Mouse (Mus musculus): ENCODE data around the gene Ero1l.

The Ero1l gene

DNA sequence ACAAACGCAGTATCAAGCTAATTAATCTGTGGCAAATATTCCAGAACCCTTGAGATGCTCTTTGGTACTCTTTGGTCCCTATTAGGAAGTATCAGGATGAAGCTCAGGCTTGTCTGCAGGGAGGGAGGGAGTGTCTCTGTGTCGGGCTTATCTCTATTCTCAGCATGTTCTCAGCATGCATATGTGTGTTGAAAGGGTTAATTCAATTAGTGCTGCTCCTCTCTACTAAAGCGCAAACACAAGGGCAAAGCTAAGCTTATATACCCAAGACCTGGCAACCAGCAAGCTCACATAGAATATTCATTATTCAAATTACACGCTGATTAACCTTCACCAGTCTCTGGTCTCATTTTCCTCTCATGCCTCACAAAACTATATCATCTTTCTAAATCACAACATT lies 14.6 kb downstream of the Ero1l start:
- no peak for DNase-seq

DNA sequence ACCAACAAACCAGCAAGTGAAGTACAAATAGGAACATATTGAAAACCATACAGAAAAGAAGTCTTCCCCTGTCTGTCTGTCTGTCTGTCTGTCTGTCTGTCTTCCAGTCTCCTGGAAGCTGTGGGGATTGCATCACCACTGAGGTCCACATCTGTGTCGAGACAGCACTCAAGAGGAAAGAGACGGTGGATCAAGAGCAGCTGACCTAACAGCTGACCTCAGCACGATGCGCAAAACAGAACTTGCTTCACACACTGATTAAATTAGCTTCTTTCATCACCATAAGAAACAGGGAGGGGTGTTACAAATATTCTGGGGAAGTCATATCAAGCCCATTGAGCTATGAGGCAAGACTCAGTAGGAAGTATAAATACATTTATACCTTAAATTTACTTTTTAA lies 27.0 kb downstream of the Ero1l start:
- DNase-seq, result no peak

DNA sequence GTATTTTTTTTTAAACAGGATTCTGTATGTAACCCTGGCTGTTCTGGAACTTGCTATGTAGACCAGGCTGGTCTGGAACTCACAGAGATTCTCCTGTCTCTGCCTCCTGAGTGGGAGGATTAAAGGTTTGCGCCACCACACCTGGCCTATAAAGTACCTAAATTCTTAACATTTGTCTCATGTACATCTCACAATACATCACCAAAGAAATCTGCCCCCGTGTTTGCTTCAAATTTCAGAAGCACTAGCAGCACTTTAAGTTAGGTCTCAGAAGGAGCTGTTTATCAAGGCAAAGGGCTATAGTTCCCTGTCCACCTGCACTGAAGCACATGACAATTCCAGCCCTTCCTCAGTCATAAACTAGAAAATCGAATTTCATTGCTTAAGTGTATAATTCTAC lies 36.5 kb downstream of the Ero1l start:
- DNase-seq, result no peak

DNA sequence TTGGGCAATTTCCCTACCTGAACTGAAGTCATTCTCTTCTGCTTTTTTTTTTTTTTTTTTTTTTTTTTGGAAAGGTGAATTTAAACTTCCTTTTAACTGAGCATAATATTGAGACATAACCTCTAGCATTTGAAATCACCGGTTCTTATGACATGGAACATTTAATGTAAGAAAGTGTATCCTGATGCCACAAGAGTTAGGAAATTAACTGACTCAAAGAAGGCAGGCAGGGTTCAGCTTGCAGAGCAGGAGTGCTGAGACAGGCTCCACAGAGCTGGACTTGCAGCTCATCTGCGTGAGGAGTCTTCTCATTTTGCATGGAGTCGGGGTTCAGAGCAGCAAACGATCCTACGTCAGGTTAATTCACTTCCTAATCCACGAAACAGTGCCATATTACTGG lies 42.8 kb downstream of the Ero1l start:
- no peak for DNase-seq

DNA sequence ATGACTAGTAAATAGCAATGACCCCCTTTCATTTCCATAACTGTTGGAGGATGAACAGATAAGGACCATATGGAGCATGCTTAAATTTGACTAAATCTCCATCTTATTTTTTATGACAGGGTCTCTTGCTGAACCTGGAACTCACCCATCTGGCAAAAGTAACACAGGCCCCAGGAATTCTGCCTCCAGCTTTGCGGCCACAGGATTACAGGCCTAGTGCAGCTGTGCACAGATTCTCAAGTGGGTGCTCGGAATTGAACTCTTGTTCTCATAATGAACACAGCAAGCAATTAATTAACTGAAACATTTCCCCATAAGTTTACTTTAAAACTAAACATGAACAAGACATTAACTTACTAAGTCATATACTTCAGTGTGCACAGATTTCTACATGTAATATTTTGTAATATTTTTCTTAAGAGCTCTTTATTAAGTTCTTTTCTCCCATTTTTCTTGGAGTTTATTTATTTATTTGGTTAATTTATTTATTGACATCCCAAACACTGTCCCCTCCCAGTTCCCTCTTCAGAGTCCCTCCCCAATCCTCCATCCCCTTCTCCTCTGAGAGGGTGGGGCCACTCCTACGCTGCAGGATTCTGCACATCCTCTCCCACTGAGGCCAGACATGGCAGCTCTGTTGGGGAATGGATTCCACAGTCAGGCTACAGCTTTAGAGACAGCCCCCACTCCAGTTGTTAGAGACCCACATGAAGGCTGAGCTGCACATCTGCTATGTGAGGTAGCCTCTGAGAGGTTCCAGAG lies 54.6 kb downstream of the Ero1l start:
- no peak for DNase-seq

DNA sequence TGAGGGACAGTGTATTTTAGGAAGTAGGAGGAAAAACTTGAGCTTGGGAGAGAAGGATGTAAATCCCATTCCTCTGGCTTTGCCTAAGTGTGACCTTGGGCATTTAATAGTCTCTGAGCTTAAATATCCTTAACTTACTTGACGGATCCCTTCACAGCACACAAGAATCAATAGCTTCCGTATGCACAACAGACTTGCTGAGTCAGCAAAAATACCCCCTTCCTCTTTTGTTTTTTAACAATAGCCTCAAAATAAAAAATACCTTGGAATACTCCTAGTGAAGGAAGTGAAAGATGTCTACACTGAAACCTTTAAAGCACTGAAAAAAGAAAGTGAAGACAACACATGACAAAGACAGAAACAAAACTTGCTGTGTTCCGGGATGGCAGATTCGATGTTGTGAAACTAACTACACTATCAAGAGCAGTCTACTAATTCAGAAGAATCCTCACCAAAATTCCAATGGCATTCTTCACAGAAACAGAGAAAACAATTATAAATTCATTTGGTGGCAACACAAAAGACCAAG lies 67.0 kb downstream of the Ero1l start:
- no peak for DNase-seq

DNA sequence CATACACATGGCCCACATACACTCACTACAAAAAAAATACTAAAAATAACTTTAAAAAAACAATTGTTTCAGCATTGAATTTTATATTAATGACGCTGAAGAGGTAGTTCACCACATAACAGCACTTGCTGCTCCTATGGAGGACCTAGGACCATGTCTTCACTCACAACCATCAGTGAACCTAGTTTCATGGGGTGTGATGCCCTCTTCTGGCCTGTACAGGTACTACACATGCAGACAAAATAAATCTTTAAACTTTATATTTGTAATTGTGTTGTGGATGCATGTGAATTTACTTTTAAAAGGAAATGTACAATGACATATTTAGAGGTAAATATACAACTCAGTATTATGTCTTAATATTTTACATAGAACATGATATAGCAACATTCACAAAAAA lies 77.0 kb downstream of the Ero1l start:
- DNase-seq, result no peak

DNA sequence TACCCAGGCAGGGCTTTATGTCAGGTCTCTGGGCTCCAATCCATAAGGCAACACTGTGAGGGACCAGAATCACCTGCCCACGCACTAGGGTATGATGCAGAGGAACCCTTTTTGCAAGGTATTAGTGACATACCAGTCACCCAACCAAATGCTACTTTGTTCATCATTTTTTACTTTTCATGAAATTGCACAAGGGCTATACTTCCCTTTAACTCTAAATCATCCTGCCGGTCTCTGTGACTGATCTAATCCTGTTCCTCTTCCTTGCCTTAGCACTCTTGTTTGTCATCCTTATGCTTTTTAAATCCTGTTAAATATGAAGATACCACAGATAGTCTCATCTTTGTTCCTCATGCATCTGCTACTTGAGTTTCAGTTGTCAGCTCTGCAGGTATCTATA lies 79.5 kb downstream of the Ero1l start:
- DNase-seq, result no peak
